Mouse (Mus musculus): ENCODE measurements around the gene Leprot. TPM values are rescaled to one million over a fixed set of nuclear protein-coding genes. Genes with fewer than 3 reads are reported as not detected.

Gene Leprot
- total and polyA plus RNA-seq, 3 experiments, result 24.2 to 37.9 (median 30.2) TPM

GRCm38 (mm10) chr4:101654788-101655414 lies 7.4 kb downstream of the Leprot start:
- Histone ChIP-seq H3K27me3 (ENCODE audit: control insufficient read depth, insufficient read depth, low read length) (no peaks in the 10 kb centered on the region), H3K36me3 (ENCODE audit: control insufficient read depth, insufficient read depth, low read length) (peaks cover 2% of the 10 kb centered on the region; the same call in 1 of the 2 replicates), H3K27ac (peak overlapping the region; percentile 83), H3K4me1 (ENCODE audit: control insufficient read depth, insufficient read depth, low read length) (peaks cover 4% of the 10 kb centered on the region), H3K79me2 (replicated peaks; ENCODE audit: control insufficient read depth, insufficient read depth, low read length) (no peaks in the 10 kb centered on the region), H3K9ac (ENCODE audit: low read depth, low read length) (no peak overlapping the region), H3K4me3 (no peak overlapping the region)
- DNase-seq, result no peak
- WGBS, result 67% methylated on average over 4 of the region's 4 CpGs
- intact Hi-C loops (cut with DNase I), result loop anchor here (5.0 kb wide), 2 partner anchors 32 to 183 kb away; no protein-coding TSS in a partner anchor
- no peak for TF ChIP-seq EP300 (IDR thresholded peaks at IDR 0.05; ENCODE audit: insufficient read depth, low read depth, low read length)

GRCm38 (mm10) chr4:101655415-101655790 lies 7.9 kb downstream of the Leprot start:
- Histone ChIP-seq H3K9ac (ENCODE audit: low read depth, low read length) (no peak overlapping the region), H3K4me1 (ENCODE audit: control insufficient read depth, insufficient read depth, low read length) (peaks cover 4% of the 10 kb centered on the region), H3K4me3 (no peak overlapping the region), H3K36me3 (ENCODE audit: control insufficient read depth, insufficient read depth, low read length) (peaks cover 2% of the 10 kb centered on the region; the same call in 1 of the 2 replicates), H3K79me2 (replicated peaks; ENCODE audit: control insufficient read depth, insufficient read depth, low read length) (no peaks in the 10 kb centered on the region), H3K27me3 (ENCODE audit: control insufficient read depth, insufficient read depth, low read length) (no peaks in the 10 kb centered on the region), H3K27ac (peak overlapping the region; percentile 83)
- DNase-seq, result no peak
- intact Hi-C loops (cut with DNase I), result loop anchor here (5.0 kb wide), 1 partner anchor 183 kb away; no protein-coding TSS in a partner anchor
- TF ChIP-seq POLR2A (IDR thresholded peaks at IDR 0.05; ENCODE audit: insufficient read depth, low read depth, low read length), result no peak
- no peak for TF ChIP-seq EP300 (IDR thresholded peaks at IDR 0.05; ENCODE audit: insufficient read depth, low read depth, low read length)
- no peak for TF ChIP-seq CTCF (IDR thresholded peaks at IDR 0.05)
- 75% methylated on average over 7 of the region's 7 CpGs for WGBS

GRCm38 (mm10) chr4:101656056-101656455 lies 8.5 kb downstream of the Leprot start:
- H3K79me2 ChIP-seq (replicated peaks; ENCODE audit: control insufficient read depth, insufficient read depth, low read length), result no peaks in the 10 kb centered on the region
- peaks cover 2% of the 10 kb centered on the region; the same call in 1 of the 2 replicates for H3K36me3 ChIP-seq (ENCODE audit: control insufficient read depth, insufficient read depth, low read length)
- no peak for TF ChIP-seq POLR2A (IDR thresholded peaks at IDR 0.05; ENCODE audit: insufficient read depth, low read depth, low read length)
- TF ChIP-seq EP300 (IDR thresholded peaks at IDR 0.05; ENCODE audit: insufficient read depth, low read depth, low read length), result no peak
- no peak for TF ChIP-seq CTCF (IDR thresholded peaks at IDR 0.05)
- no peak overlapping the region for H3K4me3 ChIP-seq
- peak overlapping the region; percentile 39; the same call in 1 of the 2 replicates for H3K9ac ChIP-seq (ENCODE audit: low read depth, low read length)
- H3K4me1 ChIP-seq (ENCODE audit: control insufficient read depth, insufficient read depth, low read length), result peaks cover 4% of the 10 kb centered on the region
- peak; percentile 40 to 46 for DNase-seq
- peak overlapping the region; percentile 83 for H3K27ac ChIP-seq
- WGBS, result 48% methylated on average over 15 of the region's 15 CpGs
- H3K27me3 ChIP-seq (ENCODE audit: control insufficient read depth, insufficient read depth, low read length), result no peaks in the 10 kb centered on the region
- intact Hi-C loops (cut with DNase I), result loop anchor here (2.0 to 5.0 kb wide), 2 partner anchors 184 to 343 kb away; no protein-coding TSS in a partner anchor

- no peak for DNase-seq
- no peaks in the 10 kb centered on the region for H3K79me2 ChIP-seq (replicated peaks; ENCODE audit: control insufficient read depth, insufficient read depth, low read length)
- TF ChIP-seq CTCF (IDR thresholded peaks at IDR 0.05), result peak; percentile 74
- TF ChIP-seq EP300 (IDR thresholded peaks at IDR 0.05; ENCODE audit: insufficient read depth, low read depth, low read length), result no peak
- no peak for TF ChIP-seq POLR2A (IDR thresholded peaks at IDR 0.05; ENCODE audit: insufficient read depth, low read depth, low read length)
- intact Hi-C loops (cut with DNase I), result loop anchor here (2.0 to 5.0 kb wide), 2 partner anchors 185 to 342 kb away; no protein-coding TSS in a partner anchor
- H3K27ac ChIP-seq, result peak overlapping the region; percentile 83
- no peaks in the 10 kb centered on the region for H3K27me3 ChIP-seq (ENCODE audit: control insufficient read depth, insufficient read depth, low read length)
- 34% methylated on average over 6 of the region's 6 CpGs for WGBS
- H3K4me3 ChIP-seq, result no peak overlapping the region
- H3K9ac ChIP-seq (ENCODE audit: low read depth, low read length), result no peak overlapping the region
- peaks cover 2% of the 10 kb centered on the region; the same call in 1 of the 2 replicates for H3K36me3 ChIP-seq (ENCODE audit: control insufficient read depth, insufficient read depth, low read length)
- H3K4me1 ChIP-seq (ENCODE audit: control insufficient read depth, insufficient read depth, low read length), result peaks cover 4% of the 10 kb centered on the region
Measured at GRCm38 (mm10) chr4:101656956-101657570, 9.5 kb downstream of the Leprot start.

GRCm38 (mm10) chr4:101664160-101664750 lies 16.7 kb downstream of the Leprot start:
- Histone ChIP-seq H3K27ac (no peak overlapping the region), H3K27me3 (ENCODE audit: control insufficient read depth, insufficient read depth, low read length) (no peaks in the 10 kb centered on the region), H3K4me1 (ENCODE audit: control insufficient read depth, insufficient read depth, low read length) (no peaks in the 10 kb centered on the region), H3K36me3 (ENCODE audit: control insufficient read depth, insufficient read depth, low read length) (no peaks in the 10 kb centered on the region), H3K4me3 (no peak overlapping the region), H3K79me2 (replicated peaks; ENCODE audit: control insufficient read depth, insufficient read depth, low read length) (no peaks in the 10 kb centered on the region), H3K9ac (ENCODE audit: low read depth, low read length) (no peak overlapping the region)
- peak; percentile 96 for TF ChIP-seq CTCF (IDR thresholded peaks at IDR 0.05)
- no peak for TF ChIP-seq POLR2A (IDR thresholded peaks at IDR 0.05; ENCODE audit: insufficient read depth, low read depth, low read length)
- intact Hi-C loops (cut with DNase I), result no loop called here
- WGBS, result 80% methylated on average over 9 of the region's 9 CpGs
- peak in 1 of 2 experiments; percentile 56 for DNase-seq

- Histone ChIP-seq H3K27me3 (ENCODE audit: control insufficient read depth, insufficient read depth, low read length) (no peaks in the 10 kb centered on the region), H3K9ac (ENCODE audit: low read depth, low read length) (no peak overlapping the region), H3K36me3 (ENCODE audit: control insufficient read depth, insufficient read depth, low read length) (no peaks in the 10 kb centered on the region), H3K4me3 (no peak overlapping the region), H3K27ac (no peak overlapping the region), H3K4me1 (ENCODE audit: control insufficient read depth, insufficient read depth, low read length) (no peaks in the 10 kb centered on the region), H3K79me2 (replicated peaks; ENCODE audit: control insufficient read depth, insufficient read depth, low read length) (no peaks in the 10 kb centered on the region)
- 94% methylated on average over 4 of the region's 4 CpGs for WGBS
- TF ChIP-seq CTCF (IDR thresholded peaks at IDR 0.05), result peak; percentile 0; the same call in 1 of the 2 replicates
- TF ChIP-seq POLR2A (IDR thresholded peaks at IDR 0.05; ENCODE audit: insufficient read depth, low read depth, low read length), result no peak
- TF ChIP-seq EP300 (IDR thresholded peaks at IDR 0.05; ENCODE audit: insufficient read depth, low read depth, low read length), result no peak
- intact Hi-C loops (cut with DNase I), result no loop called here
- DNase-seq, result no peak
Measured at GRCm38 (mm10) chr4:101664766-101665165, 17.2 kb downstream of the Leprot start.

All from heart, adult 2 months (tissue).